Mouse (Mus musculus) limb, embryonic 14.5 days (tissue): Measurements from ENCODE around the gene Tbc1d23. TPM values are rescaled to one million over a fixed set of nuclear protein-coding genes. Genes with fewer than 3 reads are reported as not detected.

Experiments used
- ATAC-seq: fragments of 200-750 bp; cut with Nextera tagmentation; 2 replicates; pipeline ENCODE4 v1.8.0; 2017; ENCODE audit warnings: low read depth, moderate number of reproducible peaks, moderate TSS enrichment; ENCODE audit not compliant: low FRiP score
- DNase-seq: peaks from one replicate; pipeline ENCODE4 v3.0.0-alpha.2; 2015; ENCODE audit warnings: low spot score
- H3K27ac ChIP-seq: fragments of 300-500 bp; sonication (generic); replicated peaks from 2 replicates; pipeline ENCODE4 v1.5.1; 2014; ENCODE audit warnings: low read depth, mild to moderate bottlenecking, low read length, moderate library complexity, mixed read lengths
- H3K27me3 ChIP-seq: fragments of 300-500 bp; sonication (generic); 2 replicates; pipeline ENCODE4 v1.6.1; 2014; ENCODE audit warnings: low read length, mixed read lengths; ENCODE audit not compliant: control insufficient read depth, insufficient read depth
- H3K36me3 ChIP-seq: fragments of 300-500 bp; sonication (generic); 2 replicates; pipeline ENCODE4 v1.6.1; 2014; ENCODE audit warnings: mild to moderate bottlenecking, low read length, moderate library complexity, mixed read lengths; ENCODE audit not compliant: control insufficient read depth, insufficient read depth
- H3K4me1 ChIP-seq: fragments of 300-500 bp; sonication (generic); 2 replicates; pipeline ENCODE4 v1.6.1; 2014; ENCODE audit warnings: antibody characterized with exemption, low read length, mixed read lengths; ENCODE audit not compliant: control insufficient read depth, insufficient read depth
- H3K4me2 ChIP-seq: fragments of 300-500 bp; sonication (generic); replicated peaks from 2 replicates; pipeline ENCODE4 v1.6.1; 2014; ENCODE audit warnings: low read depth, mild to moderate bottlenecking, low read length, moderate library complexity; ENCODE audit not compliant: severe bottlenecking
- H3K4me3 ChIP-seq: fragments of 300-500 bp; sonication (generic); replicated peaks from 2 replicates; pipeline ENCODE4 v1.5.1; 2014; ENCODE audit warnings: low read length
- H3K9ac ChIP-seq: fragments of 300-500 bp; sonication (generic); 2 replicates; pipeline ENCODE4 v1.6.1; 2014; ENCODE audit warnings: mild to moderate bottlenecking, low read depth, low read length, moderate library complexity; ENCODE audit not compliant: severe bottlenecking
- H3K9me3 ChIP-seq: fragments of 300-500 bp; sonication (generic); 2 replicates; pipeline ENCODE4 v1.6.1; 2016; ENCODE audit warnings: low read length; ENCODE audit not compliant: control insufficient read depth
- POLR2A ChIP-seq: fragments of 200-500 bp; IDR thresholded peaks from 2 replicates; pipeline ENCODE4 v1.8.0; 2012; ENCODE audit warnings: inconsistent platforms, mild to moderate bottlenecking, moderate library complexity, borderline replicate concordance; ENCODE audit not compliant: insufficient read depth, insufficient read length; ENCODE audit errors: extremely low read depth
- WGBS: fragments of 180-500 bp; shearing (Covaris S2); extraction: QIAGEN DNeasy Blood & Tissue Kit; methylation state at CpG from one replicate; pipeline ENCODE4 v1.1.7; 2014; 5-methylcytosine and 5-hydroxymethylcytosine counted together
- polyA plus RNA-seq, 2 experiments: library from polyadenylated mRNA; depleted of rRNA in 1 of 2; stranded (reverse) in 1 of 2; unstranded in 1 of 2; fragments of >200 nt; fragmentation: Nextera tagmentation in 1 of 2; extraction: Ambion mirVana in 1 of 2; gene quantifications; 2 replicates each; pipeline versions ENCODE4 v1.2.1 to v1.2.3; 2012 to 2014

The Tbc1d23 gene
- polyA plus RNA-seq, 2 experiments, result 38.9 to 51.5 TPM

DNA sequence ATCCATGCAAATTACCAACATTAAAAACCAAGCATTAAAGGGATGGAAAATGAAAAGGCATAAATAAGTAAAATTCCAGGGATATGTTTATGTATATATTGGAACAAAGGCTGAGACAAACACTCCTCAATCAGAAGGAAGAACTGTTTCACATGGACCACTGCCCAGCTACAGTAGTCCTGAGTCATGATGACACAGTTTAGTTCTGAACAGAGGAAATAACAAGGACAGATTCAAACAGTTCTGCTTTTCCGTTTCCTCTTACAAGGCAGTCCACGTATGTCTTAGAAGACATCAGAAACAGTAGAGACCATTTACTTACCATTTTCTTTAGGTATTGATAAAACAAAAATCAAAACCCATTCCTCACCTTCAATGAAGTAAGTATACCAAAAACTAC, 41.8 kb downstream of the Tbc1d23 start:
- no peak overlapping the region for H3K4me2 ChIP-seq
- no peaks in the 10 kb centered on the region for H3K27me3 ChIP-seq
- no peak overlapping the region for H3K4me3 ChIP-seq
- peaks cover 54% of the 10 kb centered on the region for H3K36me3 ChIP-seq
- ATAC-seq, result no peak
- H3K27ac ChIP-seq, result no peak overlapping the region
- 92% methylated on average over 2 of the region's 2 CpGs for WGBS
- DNase-seq, result no peak
- no peak overlapping the region for H3K9ac ChIP-seq
- no peak for TF ChIP-seq POLR2A
- no peaks in the 10 kb centered on the region for H3K9me3 ChIP-seq
- H3K4me1 ChIP-seq, result no peaks in the 10 kb centered on the region

DNA sequence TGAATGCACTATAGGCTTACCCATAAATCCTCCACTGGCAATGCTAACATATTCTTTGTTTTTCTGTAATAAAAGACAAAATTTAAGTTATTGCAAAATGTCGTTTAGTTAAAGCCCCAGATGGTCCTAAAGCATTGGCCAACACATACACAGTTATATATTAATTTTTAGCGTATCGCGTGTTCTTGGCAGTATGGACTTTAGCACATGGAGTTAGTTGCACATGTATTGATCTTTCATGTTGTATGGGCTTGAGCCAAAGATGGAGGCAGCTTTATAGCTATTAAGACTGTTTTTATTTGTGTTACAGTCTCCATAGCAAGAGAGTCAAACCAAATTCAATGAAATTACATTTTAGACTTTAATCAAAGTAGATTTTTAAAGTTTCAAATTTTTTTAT, 44.7 kb downstream of the Tbc1d23 start:
- DNase-seq (no peak), ATAC-seq (no peak)
- WGBS, result 93% methylated on average over 4 of the region's 4 CpGs
- H3K36me3 ChIP-seq, result peaks cover 57% of the 10 kb centered on the region
- H3K4me2 ChIP-seq, result no peak overlapping the region
- no peaks in the 10 kb centered on the region for H3K9me3 ChIP-seq
- no peak overlapping the region for H3K9ac ChIP-seq
- TF ChIP-seq POLR2A, result no peak
- no peaks in the 10 kb centered on the region for H3K4me1 ChIP-seq
- H3K27ac ChIP-seq, result no peak overlapping the region
- no peak overlapping the region for H3K4me3 ChIP-seq
- H3K27me3 ChIP-seq, result no peaks in the 10 kb centered on the region

DNA sequence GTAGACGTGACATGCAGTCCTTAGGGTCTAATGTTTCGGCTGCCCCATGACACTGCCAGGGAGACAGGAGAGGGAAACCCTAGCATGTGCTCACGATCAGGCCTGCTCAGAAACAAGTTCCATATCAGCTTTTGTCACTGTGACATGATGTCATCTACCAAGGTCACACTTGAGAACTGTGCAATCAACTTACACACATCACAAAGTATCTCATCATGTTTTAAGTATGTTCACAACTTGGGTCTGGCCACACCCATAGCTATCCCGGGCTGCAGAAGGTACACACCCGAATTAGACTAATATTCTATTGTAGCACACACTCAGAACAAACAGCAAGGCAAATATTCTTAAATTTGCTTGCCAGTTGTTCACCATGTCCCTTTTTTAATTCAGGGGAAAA, 49.3 kb downstream of the Tbc1d23 start:
- H3K4me2 ChIP-seq, result no peak overlapping the region
- H3K9ac ChIP-seq, result no peak overlapping the region
- no peak for ATAC-seq
- no peaks in the 10 kb centered on the region for H3K9me3 ChIP-seq
- peaks cover 55% of the 10 kb centered on the region for H3K36me3 ChIP-seq
- no peak overlapping the region for H3K4me3 ChIP-seq
- no peak for DNase-seq
- H3K27me3 ChIP-seq, result no peaks in the 10 kb centered on the region
- no peaks in the 10 kb centered on the region for H3K4me1 ChIP-seq
- TF ChIP-seq POLR2A, result no peak
- no peak overlapping the region for H3K27ac ChIP-seq
- WGBS, result 87% methylated on average over 5 of the region's 5 CpGs

DNA sequence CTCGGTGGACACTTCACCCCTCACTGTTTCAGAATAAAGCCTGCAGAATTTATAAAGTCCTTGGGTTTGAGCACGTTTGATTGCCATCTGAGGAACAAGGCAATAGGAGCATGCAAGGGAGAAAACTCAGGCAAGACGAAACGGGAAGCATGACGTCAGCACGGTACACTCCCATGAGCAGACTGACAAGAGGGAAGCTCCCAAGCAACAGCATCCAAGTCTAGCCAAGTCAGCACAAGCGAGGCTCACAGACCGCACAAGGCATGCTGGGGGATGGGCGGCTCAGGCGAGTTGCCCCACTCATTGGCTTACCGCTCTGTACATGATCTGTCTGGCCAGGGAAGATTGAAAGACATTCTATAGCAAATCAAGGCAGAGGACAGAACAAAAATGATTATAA, 50.1 kb downstream of the Tbc1d23 start:
- Histone ChIP-seq H3K27me3 (no peaks in the 10 kb centered on the region), H3K4me2 (no peak overlapping the region), H3K4me1 (no peaks in the 10 kb centered on the region), H3K27ac (no peak overlapping the region), H3K36me3 (peaks cover 60% of the 10 kb centered on the region), H3K4me3 (no peak overlapping the region), H3K9me3 (no peaks in the 10 kb centered on the region), H3K9ac (no peak overlapping the region)
- WGBS, result 82% methylated on average over 11 of the region's 11 CpGs
- TF ChIP-seq POLR2A, result no peak
- DNase-seq (no peak), ATAC-seq (no peak)

DNA sequence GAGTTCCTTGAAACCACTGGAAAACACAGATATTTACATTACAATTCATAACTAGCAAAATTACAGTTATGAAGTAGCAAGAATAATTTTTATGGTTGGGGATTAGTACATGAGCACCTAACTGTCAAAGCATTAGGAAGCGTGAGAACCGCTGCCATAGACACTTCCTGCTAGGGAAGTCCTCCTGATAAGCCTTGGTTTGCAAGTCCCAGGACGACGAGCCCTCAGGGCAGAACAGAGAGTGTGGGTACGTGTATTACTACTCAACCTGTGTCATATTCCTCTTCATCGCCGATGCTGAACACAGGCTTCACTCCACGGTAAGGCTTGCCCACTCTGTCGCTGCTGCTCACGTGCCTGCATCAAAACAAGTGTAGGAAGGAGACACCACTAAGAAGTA, 53.6 kb downstream of the Tbc1d23 start:
- Histone ChIP-seq H3K4me3 (no peak overlapping the region), H3K9ac (no peak overlapping the region), H3K27ac (no peak overlapping the region), H3K4me2 (no peak overlapping the region), H3K27me3 (no peaks in the 10 kb centered on the region), H3K4me1 (no peaks in the 10 kb centered on the region), H3K9me3 (no peaks in the 10 kb centered on the region), H3K36me3 (peaks cover 57% of the 10 kb centered on the region)
- ATAC-seq (no peak), DNase-seq (no peak)
- 91% methylated on average over 10 of the region's 10 CpGs for WGBS
- TF ChIP-seq POLR2A, result no peak

DNA sequence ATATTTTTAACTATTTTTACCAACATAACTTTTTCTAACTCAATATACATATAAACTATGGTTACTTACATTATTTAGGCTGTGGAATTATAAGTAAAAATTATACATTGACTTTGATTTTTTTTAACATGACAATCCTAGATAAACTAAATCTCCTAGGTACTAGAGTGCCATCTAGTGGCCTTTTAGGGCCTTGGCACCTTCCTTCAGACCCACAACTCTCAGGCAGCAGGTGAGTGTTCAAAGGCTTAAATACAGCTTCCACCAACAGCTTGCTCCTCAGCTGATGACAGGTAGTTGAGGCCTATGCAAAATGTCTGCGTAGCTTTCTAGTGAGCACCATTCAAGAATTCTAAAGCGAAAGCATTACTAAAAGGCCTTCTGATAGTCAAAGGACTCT, 54.0 kb downstream of the Tbc1d23 start:
- no peak for ATAC-seq
- Histone ChIP-seq H3K36me3 (peaks cover 57% of the 10 kb centered on the region), H3K9ac (no peak overlapping the region), H3K4me1 (no peaks in the 10 kb centered on the region), H3K27me3 (no peaks in the 10 kb centered on the region), H3K9me3 (no peaks in the 10 kb centered on the region), H3K4me3 (no peak overlapping the region), H3K4me2 (no peak overlapping the region), H3K27ac (no peak overlapping the region)
- DNase-seq, result peak; percentile 89
- 63% methylated on average over 2 of the region's 2 CpGs for whole genome bisulfite sequencing
- no peak for TF ChIP-seq POLR2A
